Comparison of ENCODE assay signal across 20 mouse cellular contexts in genomic region chr5:33517625-33518024, GRCm38 (mm10).
DNase-seq lines count a peak whose midpoint lies in the region; ATAC-seq lines count a peak whose summit lies in the region.
"Had no signal": no experiment of that assay in that cellular context is flagged by ENCODE, and none has a peak within 500 bp of the region (broad histone marks: within the 10 kb centered on the region; RNA-seq: fewer than 3 reads in every experiment).

No protein-coding gene starts in this region.

- peak; percentile 44 for DNase-seq in adrenal gland, postnatal 14 days
- DNase-seq in adrenal gland, postnatal 4 days (ENCODE audit: low spot score in 2 of 2): no peak
- DNase-seq in limb, embryonic 10.5 days (ENCODE audit: low spot score): no peak
- DNase-seq in thymus, postnatal 36 days: peak; percentile 30 to 37
- no peak for DNase-seq in thymus, postnatal 0 days (ENCODE audit: low spot score)
- DNase-seq in MN1 (ENCODE audit: low spot score): no peak
- no peak for DNase-seq in spleen, postnatal 14 days (ENCODE audit: low spot score in 2 of 2)
- DNase-seq: cerebellum, postnatal 10 days; gastrocnemius, postnatal 25 days; lung, postnatal 4 days; retina, postnatal 1 day; right cerebral cortex, postnatal 4 days had no signal

- peaks cover 60% of the 10 kb centered on the region for H3K27me3 ChIP-seq in limb, embryonic 13.5 days
- H3K27me3 ChIP-seq in limb, embryonic 10.5 days (ENCODE audit: low read depth, poor library complexity, severe bottlenecking): peaks cover 67% of the 10 kb centered on the region
- H3K27me3 ChIP-seq: CH12.LX had no signal

- ATAC-seq in limb, embryonic 13.5 days (ENCODE audit: low FRiP score, low read depth): no peak
- ATAC-seq: forebrain, embryonic 15.5 days had no signal

- H3K4me2 ChIP-seq in limb, embryonic 13.5 days (replicated peaks): 0 out of 2 replicates have a peak overlapping the region, but pooled peaks have one; percentile 19
- H3K4me2 ChIP-seq: embryonic facial prominence, embryonic 12.5 days; forebrain, embryonic 15.5 days; kidney, embryonic 15.5 days; limb, embryonic 15.5 days had no signal

- 72% methylated on average over 8 of the region's 8 CpGs for WGBS in limb, embryonic 13.5 days
- 69% methylated on average over 8 of the region's 8 CpGs for WGBS in limb, embryonic 10.5 days

- H3K9ac ChIP-seq in limb, embryonic 13.5 days: no peak overlapping the region
- H3K9ac ChIP-seq: embryonic facial prominence, embryonic 12.5 days; forebrain, embryonic 15.5 days; kidney, embryonic 15.5 days; limb, embryonic 15.5 days had no signal

- no peaks in the 10 kb centered on the region for H3K9me3 ChIP-seq in limb, embryonic 13.5 days
- no peaks in the 10 kb centered on the region for H3K9me3 ChIP-seq in limb, embryonic 10.5 days (replicated peaks)
- H3K9me3 ChIP-seq: embryonic facial prominence, embryonic 12.5 days; forebrain, embryonic 15.5 days; hindbrain, embryonic 10.5 days; kidney, embryonic 15.5 days; limb, embryonic 15.5 days had no signal

- H3K4me1 ChIP-seq in limb, embryonic 13.5 days: peaks cover 26% of the 10 kb centered on the region
- peaks cover 30% of the 10 kb centered on the region for H3K4me1 ChIP-seq in limb, embryonic 10.5 days

- no peaks in the 10 kb centered on the region for H3K36me3 ChIP-seq in limb, embryonic 13.5 days
- no peaks in the 10 kb centered on the region for H3K36me3 ChIP-seq in limb, embryonic 10.5 days
- H3K36me3 ChIP-seq: embryonic facial prominence, embryonic 12.5 days; forebrain, embryonic 15.5 days; hindbrain, embryonic 10.5 days; kidney, embryonic 15.5 days; limb, embryonic 15.5 days had no signal

- no peak overlapping the region for H3K27ac ChIP-seq in limb, embryonic 13.5 days
- H3K27ac ChIP-seq in limb, embryonic 10.5 days: no peak overlapping the region
- H3K27ac ChIP-seq: embryonic facial prominence, embryonic 12.5 days; forebrain, embryonic 15.5 days; kidney, embryonic 15.5 days; limb, embryonic 15.5 days had no signal

- H3K4me3 ChIP-seq in limb, embryonic 13.5 days: no peak overlapping the region
- no peak overlapping the region for H3K4me3 ChIP-seq in limb, embryonic 10.5 days
- H3K4me3 ChIP-seq: embryonic facial prominence, embryonic 12.5 days; erythroblast, embryonic 14.5 days; forebrain, embryonic 15.5 days; hindbrain, embryonic 10.5 days; kidney, embryonic 15.5 days; limb, embryonic 15.5 days had no signal

Comparison
In these comparisons a context has a peak if more than half of its experiments do, and no peak if none do; other contexts are left out.
1. DNase-seq: peak in adrenal gland, postnatal 14 days (single experiment) and thymus, postnatal 36 days (2 of 2); none in adrenal gland, postnatal 4 days (0 of 2), limb, embryonic 10.5 days (single experiment), thymus, postnatal 0 days (single experiment), MN1 (single experiment) and spleen, postnatal 14 days (0 of 2).